Mouse (Mus musculus) lung, postnatal 0 days (tissue): ENCODE measurements around the gene Zwilch.
"Not testable (repeated sequence)": the region's sequence is repeated elsewhere in the genome, so short reads cannot be mapped to it uniquely, and the experiment has no call there.

ENCODE experiments used
- CTCF ChIP-seq: IDR thresholded peaks from 2 replicates; pipeline ENCODE4 v1.5.1; 2016; ENCODE audit warnings: antibody characterized with exemption, mild to moderate bottlenecking
- EP300 ChIP-seq: IDR thresholded peaks from 2 replicates; pipeline ENCODE4 v1.6.1; 2016; ENCODE audit warnings: antibody characterized with exemption, mild to moderate bottlenecking, control low read depth

- TF ChIP-seq CTCF = peak; percentile 73
- TF ChIP-seq EP300 = not testable (repeated sequence)
Observed at GRCm38 (mm10) chr9:64138896-64139295, 34.0 kb downstream of the Zwilch start.
